Mouse (Mus musculus) urinary bladder, postnatal 4 days (tissue): ENCODE data around the gene Ubtd1.
A peak's percentile ranks its signal among the peaks of the same experiment; 100 is the strongest.

Experiments used
- DNase-seq, 2 experiments: peaks; one replicate each; pipeline ENCODE4 v3.0.0; 2021 to 2022; ENCODE audit warnings: low spot score in 2 of 2

Ubtd1 gene

DNA sequence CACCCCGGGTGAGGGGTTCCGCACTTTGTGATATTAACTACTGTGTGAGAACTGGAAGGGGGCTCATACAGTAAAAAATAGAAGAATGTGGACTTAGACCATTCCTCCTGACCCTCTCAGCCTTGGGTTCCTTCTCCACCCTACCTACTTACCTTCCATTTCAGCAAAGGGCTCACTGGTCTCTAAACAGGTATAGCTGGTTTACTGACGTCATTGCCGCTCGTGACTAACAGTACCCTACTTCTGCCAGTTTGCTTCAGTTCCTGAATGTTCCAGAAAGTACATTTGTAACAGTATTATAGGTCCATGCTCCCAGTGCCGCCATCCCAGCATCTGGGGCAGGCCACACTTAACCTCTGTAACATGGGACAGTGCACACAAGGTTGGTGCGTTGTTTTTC lies 12.5 kb downstream of the Ubtd1 start:
- no peak for DNase-seq

- no peak for DNase-seq
Observed at GRCm38 (mm10) chr19:41995483-41995882, 13.9 kb downstream of the Ubtd1 start.

DNA sequence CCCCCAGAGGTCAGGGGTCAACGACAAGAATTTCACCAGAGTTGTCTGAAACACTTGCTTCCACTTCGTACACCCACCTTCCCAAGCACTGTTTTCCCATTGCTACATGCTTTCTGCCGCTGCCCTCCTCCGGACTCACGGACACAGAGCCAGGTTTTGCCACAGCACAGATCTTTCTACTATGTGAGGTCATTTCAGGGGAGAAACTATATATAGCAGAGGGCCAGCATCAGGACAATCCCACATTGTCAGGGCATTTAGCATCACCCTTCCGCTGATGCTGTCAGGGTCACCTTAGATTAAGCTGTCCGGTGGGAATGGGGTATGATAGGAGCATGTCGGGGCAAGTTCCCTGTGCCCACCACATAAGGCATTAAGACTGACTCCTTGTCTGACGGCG lies 15.5 kb downstream of the Ubtd1 start:
- no peak for DNase-seq

- DNase-seq: no peak
Observed at GRCm38 (mm10) chr19:41998770-41999548, 17.4 kb downstream of the Ubtd1 start.

DNA sequence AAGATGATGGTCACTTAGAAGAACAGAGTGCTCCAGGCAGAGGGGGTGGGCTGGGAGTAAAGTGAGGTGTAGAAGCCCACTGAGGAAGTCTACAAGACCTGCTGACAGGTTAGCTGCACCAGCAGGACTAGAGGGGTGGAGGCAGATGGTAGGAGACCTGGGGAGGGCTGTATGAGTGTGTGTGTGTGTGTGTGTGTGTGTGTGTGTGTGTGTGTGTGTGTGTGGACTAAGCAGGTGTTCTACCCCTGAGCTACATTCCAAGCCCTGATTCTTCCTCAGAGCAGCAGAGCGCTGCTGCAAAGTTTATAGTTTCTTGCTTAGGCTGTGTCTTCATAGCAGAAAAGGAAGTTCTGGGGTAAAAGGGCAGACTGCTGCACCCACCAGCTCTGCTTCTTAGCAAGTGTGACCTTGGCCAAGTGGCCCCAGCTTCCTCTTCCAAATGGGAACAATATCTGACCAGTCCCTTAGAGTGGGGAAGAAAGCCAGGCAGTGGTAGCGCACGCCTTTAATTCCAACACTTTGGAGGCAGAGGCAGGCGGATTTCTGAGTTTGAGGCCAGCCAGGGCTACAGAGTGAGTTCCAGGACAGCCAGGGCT lies 18.2 kb downstream of the Ubtd1 start:
- DNase-seq: no peak

- peak in 1 of 2 experiments; percentile 45 for DNase-seq
Observed at GRCm38 (mm10) chr19:42000446-42000958, 18.9 kb downstream of the Ubtd1 start.

GRCm38 (mm10) chr19:42001253-42001980 lies 19.9 kb downstream of the Ubtd1 start:
- DNase-seq: no peak

- no peak for DNase-seq
Observed at GRCm38 (mm10) chr19:42004258-42004657, 22.7 kb downstream of the Ubtd1 start.

GRCm38 (mm10) chr19:42005616-42006015 lies 24.1 kb downstream of the Ubtd1 start:
- no peak for DNase-seq

DNA sequence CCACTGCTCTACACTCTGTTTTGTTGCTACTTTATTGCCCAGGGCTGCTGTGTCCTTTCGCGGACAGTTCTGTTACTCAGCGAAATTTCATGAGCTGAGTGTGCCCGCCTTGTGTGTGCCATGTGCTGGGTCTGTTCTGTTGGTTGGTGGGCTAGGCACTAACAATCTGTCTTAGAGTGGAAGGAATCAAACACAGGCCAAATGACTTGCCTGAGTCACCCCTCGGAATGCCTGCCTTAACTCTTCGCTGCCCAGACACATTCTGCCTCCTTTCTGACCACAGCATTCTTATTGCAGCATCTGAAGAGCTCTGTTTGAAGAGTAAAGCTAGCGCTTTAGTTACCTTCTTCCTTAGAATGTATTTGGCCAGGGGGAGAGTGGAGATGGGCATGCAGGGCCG lies 25.0 kb downstream of the Ubtd1 start:
- no peak for DNase-seq

DNA sequence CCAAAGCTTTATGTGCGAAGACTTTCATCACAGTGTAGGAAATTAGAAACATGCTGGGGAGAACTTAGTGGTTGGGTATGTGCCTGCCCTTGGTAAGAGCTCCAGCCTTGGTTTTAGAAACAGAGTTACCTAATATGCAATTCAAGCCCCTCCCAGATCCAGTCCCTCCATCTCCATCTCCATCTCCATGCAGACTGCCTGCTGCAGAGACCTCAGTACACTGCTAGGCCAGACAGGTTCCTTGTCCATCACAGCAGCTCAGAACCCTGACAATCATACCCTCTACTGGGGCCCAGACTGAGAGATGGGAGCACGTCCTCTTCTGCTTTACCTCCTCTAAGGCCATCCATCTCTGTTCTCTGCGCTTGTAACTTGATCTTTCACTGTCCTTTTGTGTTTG lies 27.0 kb downstream of the Ubtd1 start:
- DNase-seq: no peak

DNA sequence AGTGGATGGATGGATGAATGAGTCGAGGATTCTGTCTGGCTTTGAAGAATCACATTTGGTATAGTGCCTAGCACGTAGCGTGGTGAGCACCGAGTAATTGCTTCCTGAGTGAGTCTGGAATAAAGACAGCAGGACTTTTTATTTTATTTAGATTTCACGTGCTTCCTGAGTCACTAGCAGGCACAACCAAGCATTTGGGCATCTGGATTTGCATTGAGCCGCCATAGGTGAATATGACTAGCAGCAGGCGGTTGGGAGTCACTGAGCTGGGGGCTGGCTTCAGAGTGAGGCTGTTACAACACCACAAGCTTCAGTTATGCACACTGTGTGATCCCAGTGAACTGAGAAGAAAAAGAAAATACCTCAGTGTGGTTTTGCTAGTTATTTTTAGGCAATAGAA lies 27.5 kb downstream of the Ubtd1 start:
- DNase-seq: no peak

- no peak for DNase-seq
Observed at GRCm38 (mm10) chr19:42010436-42010835, 28.9 kb downstream of the Ubtd1 start.

DNA sequence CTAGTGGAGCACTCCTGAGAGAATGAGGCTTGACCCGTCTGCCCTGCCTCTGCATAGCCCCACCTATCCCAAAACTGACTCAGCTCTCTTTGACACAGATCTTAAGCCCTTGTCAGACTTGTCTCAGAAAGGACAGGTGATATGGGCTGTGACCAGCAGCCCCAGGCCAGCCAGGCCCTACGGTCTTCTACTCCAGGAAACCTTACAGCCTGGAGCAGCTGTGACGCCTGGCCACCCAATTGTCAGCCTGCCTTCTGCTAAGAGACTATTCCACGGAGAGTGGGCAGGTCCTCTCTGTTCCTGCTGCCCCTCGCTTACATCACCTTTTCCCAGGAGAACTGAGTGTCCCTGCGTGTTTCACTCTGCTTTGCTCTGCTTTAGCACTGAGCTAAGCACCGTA lies 29.6 kb downstream of the Ubtd1 start:
- no peak for DNase-seq

DNA sequence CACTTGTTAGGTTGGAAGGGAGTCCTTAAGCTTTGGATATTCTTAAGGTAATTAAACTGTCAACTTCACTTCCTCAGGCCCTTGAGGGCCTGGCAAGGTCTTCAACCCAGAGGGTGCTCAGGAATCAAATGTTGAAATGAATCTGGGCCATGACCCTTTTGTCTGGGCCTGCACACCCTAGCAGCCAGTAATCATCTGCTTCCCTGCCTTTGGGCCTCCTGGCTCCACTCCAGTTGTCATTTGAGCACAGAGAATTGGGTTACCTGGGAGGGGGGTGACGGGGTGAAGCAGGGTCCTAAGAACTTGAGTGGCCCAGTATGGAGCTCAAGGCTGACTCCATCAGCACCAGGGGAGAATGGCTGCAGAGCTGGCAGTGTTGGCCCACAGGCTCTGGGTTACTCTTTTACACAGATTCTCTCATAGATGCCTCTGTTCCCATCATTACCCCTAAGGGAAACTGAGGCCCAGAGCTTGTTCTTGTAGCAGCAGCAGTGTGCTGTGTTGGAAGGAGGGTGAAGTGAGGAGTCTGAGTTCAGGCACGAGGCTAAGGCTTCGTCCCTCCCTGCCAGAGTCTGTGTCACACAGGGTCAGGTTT lies 32.8 kb downstream of the Ubtd1 start:
- no peak for DNase-seq

- DNase-seq: no peak
Observed at GRCm38 (mm10) chr19:42015001-42015400, 33.4 kb downstream of the Ubtd1 start.

GRCm38 (mm10) chr19:42016251-42016650 lies 34.7 kb downstream of the Ubtd1 start:
- no peak for DNase-seq

GRCm38 (mm10) chr19:42016840-42017239 lies 35.3 kb downstream of the Ubtd1 start:
- no peak for DNase-seq

DNA sequence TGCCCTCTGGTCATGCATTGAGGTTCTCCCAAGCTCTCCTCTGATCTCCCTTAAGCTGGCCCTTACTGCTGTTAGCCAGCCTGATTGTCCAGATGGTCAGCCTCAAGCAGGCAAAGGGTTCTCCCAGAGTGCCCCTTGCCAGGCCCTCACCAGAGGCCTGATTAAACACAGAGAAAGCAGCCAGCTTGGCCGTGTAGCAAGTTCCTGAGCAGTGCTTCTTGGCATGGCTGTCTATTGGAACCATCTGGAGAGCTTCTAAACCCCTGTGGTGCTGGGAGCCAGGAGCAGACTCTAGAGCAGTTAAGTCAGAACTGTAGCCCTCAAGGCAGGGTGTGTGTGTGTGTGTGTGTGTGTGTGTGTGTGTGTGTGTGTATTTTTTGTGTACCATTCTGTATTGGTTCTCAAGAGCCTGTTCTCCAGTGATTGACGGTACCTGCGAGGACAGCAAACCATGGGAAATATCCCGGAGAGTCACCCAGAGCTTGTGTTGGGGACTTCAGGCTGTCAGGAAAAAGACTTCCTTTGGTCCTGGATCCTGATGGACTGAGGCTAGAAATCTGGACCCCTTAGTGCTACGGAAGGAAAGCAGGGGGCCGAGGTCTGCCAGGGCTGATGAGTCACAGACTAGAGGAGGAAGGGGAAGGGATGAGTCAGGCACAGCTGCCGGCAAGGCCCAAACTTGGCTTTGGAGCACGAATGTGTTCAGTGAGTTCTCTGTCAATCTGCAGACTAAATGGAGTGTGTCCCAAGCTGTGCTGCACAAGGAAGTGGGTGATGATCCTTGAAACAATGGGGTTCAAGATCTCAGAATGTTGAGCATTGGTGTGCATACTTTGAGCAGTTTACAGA lies 36.1 kb downstream of the Ubtd1 start:
- peak in 1 of 2 experiments; percentile 51 for DNase-seq

- no peak for DNase-seq
Observed at GRCm38 (mm10) chr19:42019011-42019522, 37.5 kb downstream of the Ubtd1 start.
